ENCODE assay signal across 19 mouse cellular contexts in the genomic region with DNA sequence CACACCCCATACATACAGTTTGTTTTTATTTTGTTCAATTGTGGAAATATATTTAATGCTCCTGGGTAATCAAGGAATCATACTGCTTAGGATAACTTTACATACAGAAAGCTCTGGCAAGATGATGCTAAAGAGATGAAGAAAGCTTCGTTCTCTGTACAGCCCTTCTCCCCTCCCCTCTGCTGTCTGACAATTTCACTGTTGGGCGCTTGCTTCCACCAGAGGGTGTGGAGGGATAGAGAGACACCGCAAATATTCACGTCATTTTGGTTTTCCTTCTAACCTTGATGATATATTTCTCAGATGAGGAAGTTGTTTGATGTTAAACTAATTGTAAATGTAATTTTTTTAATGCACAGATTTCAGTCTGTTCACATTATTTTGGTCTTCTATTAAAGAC.
DNase-seq lines count a peak whose midpoint lies in the region; ATAC-seq and TF ChIP-seq lines count a peak whose summit lies in the region.
"Had no signal": no experiment of that assay in that cellular context is flagged by ENCODE, and none has a peak within 500 bp of the region (broad histone marks: within the 10 kb centered on the region; RNA-seq: fewer than 3 reads in every experiment).

No protein-coding gene starts in this region.

- no peaks in the 10 kb centered on the region for H3K9me3 ChIP-seq in forebrain, embryonic 12.5 days
- no peaks in the 10 kb centered on the region for H3K9me3 ChIP-seq in forebrain, embryonic 10.5 days
- H3K9me3 ChIP-seq in forebrain, embryonic 16.5 days (ENCODE audit: control insufficient read depth, low read length) = no peaks in the 10 kb centered on the region
- H3K9me3 ChIP-seq: embryonic facial prominence, embryonic 15.5 days; heart, embryonic 15.5 days; hindbrain, embryonic 15.5 days; limb, embryonic 13.5 days; liver, embryonic 15.5 days had no signal

- H3K36me3 ChIP-seq in forebrain, embryonic 12.5 days (replicated peaks) = peaks cover 10% of the 10 kb centered on the region
- H3K36me3 ChIP-seq in forebrain, embryonic 10.5 days (replicated peaks) = peaks cover 12% of the 10 kb centered on the region
- no peaks in the 10 kb centered on the region; the same call in 1 of the 2 replicates for H3K36me3 ChIP-seq in forebrain, embryonic 16.5 days (ENCODE audit: control insufficient read depth, insufficient read depth)

- intact Hi-C loops in left cerebral cortex, adult 2 months (cut with DNase I) = loop anchor here (10.0 kb wide), 2 partner anchors 189 to 359 kb away; no protein-coding TSS in a partner anchor

- H3K27me3 ChIP-seq in forebrain, embryonic 12.5 days = no peaks in the 10 kb centered on the region
- H3K27me3 ChIP-seq in forebrain, embryonic 10.5 days (ENCODE audit: poor library complexity, severe bottlenecking) = no peaks in the 10 kb centered on the region
- no peaks in the 10 kb centered on the region for H3K27me3 ChIP-seq in forebrain, embryonic 16.5 days (replicated peaks; ENCODE audit: control insufficient read depth, insufficient read depth, low read length)
- H3K27me3 ChIP-seq: embryonic facial prominence, embryonic 15.5 days; heart, embryonic 15.5 days; hindbrain, embryonic 15.5 days; limb, embryonic 13.5 days; liver, embryonic 15.5 days had no signal

- no peak overlapping the region for H3K27ac ChIP-seq in forebrain, embryonic 12.5 days
- no peak overlapping the region for H3K27ac ChIP-seq in forebrain, embryonic 10.5 days
- H3K27ac ChIP-seq in left cerebral cortex, adult 2 months = peak overlapping the region; percentile 96
- H3K27ac ChIP-seq in forebrain, embryonic 16.5 days (ENCODE audit: low read length) = no peak overlapping the region
- H3K27ac ChIP-seq: embryonic facial prominence, embryonic 15.5 days; heart, embryonic 15.5 days; hindbrain, embryonic 15.5 days; limb, embryonic 13.5 days; liver, embryonic 15.5 days had no signal

- H3K4me2 ChIP-seq in forebrain, embryonic 12.5 days = peak overlapping the region; percentile 24; the same call in 1 of the 2 replicates
- peak overlapping the region; percentile 34 for H3K4me2 ChIP-seq in forebrain, embryonic 16.5 days (ENCODE audit: low read length)
- H3K4me2 ChIP-seq: embryonic facial prominence, embryonic 15.5 days; heart, embryonic 15.5 days; limb, embryonic 13.5 days; liver, embryonic 15.5 days had no signal

- peaks cover 15% of the 10 kb centered on the region for H3K4me1 ChIP-seq in forebrain, embryonic 12.5 days
- peaks cover 34% of the 10 kb centered on the region for H3K4me1 ChIP-seq in forebrain, embryonic 10.5 days
- H3K4me1 ChIP-seq in forebrain, embryonic 16.5 days (replicated peaks; ENCODE audit: control insufficient read depth, insufficient read depth, low read length) = peaks cover 12% of the 10 kb centered on the region
- H3K4me1 ChIP-seq: embryonic facial prominence, embryonic 15.5 days; liver, embryonic 15.5 days had no signal

- ATAC-seq in forebrain, embryonic 12.5 days (ENCODE audit: low FRiP score) = 0 out of 2 replicates have a peak, but pooled peaks have one; percentile 41
- ATAC-seq in forebrain, embryonic 16.5 days = no peak

- TF ChIP-seq CTCF in left cerebral cortex, adult 2 months (IDR thresholded peaks at IDR 0.05) = peak; percentile 44

- H3K9ac ChIP-seq in forebrain, embryonic 12.5 days = no peak overlapping the region
- no peak overlapping the region for H3K9ac ChIP-seq in forebrain, embryonic 16.5 days (replicated peaks; ENCODE audit: low read depth, low read length)
- H3K9ac ChIP-seq: embryonic facial prominence, embryonic 15.5 days; heart, embryonic 15.5 days; hindbrain, embryonic 15.5 days; limb, embryonic 13.5 days; liver, embryonic 15.5 days had no signal

- no peak overlapping the region for H3K4me3 ChIP-seq in forebrain, embryonic 12.5 days (replicated peaks)
- H3K4me3 ChIP-seq in forebrain, embryonic 10.5 days = no peak overlapping the region
- H3K4me3 ChIP-seq in left cerebral cortex, adult 2 months = peak overlapping the region; percentile 68
- H3K4me3 ChIP-seq in forebrain, embryonic 16.5 days (replicated peaks; ENCODE audit: low read length) = 0 out of 2 replicates have a peak overlapping the region, but pooled peaks have one; percentile 9
- H3K4me3 ChIP-seq: embryonic facial prominence, embryonic 15.5 days; heart, embryonic 15.5 days; limb, embryonic 13.5 days; liver, embryonic 15.5 days had no signal

- 32% methylated on average over 4 of the region's 4 CpGs for WGBS in forebrain, embryonic 12.5 days
- 77% methylated on average over 4 of the region's 4 CpGs for WGBS in forebrain, embryonic 10.5 days
- 11% methylated on average over 4 of the region's 4 CpGs for WGBS in forebrain, embryonic 16.5 days

- no peak for DNase-seq in forebrain, embryonic 10.5 days (ENCODE audit: extremely low spot score, low spot score)
- DNase-seq in left cerebral cortex, adult 2 months (ENCODE audit: extremely low spot score in 1 of 2, low spot score in 2 of 2) = no peak
- DNase-seq in left cerebral cortex, adult 8-10 months (ENCODE audit: low spot score in 2 of 2) = no peak
- peak; percentile 76 for DNase-seq in brain, adult 2 months (ENCODE audit: low read depth, low spot score)
- no peak for DNase-seq in embryo, embryonic 10.5 days (ENCODE audit: low spot score)
- DNase-seq in right cerebral cortex, postnatal 10 days (ENCODE audit: low spot score in 2 of 2) = no peak
- DNase-seq: gastrocnemius, postnatal 36 days; kidney, adult 8-10 months; kidney, postnatal 4 days; lung, postnatal 10 days; right cerebral cortex, postnatal 4 days; thymus, adult 2 months had no signal

Comparison
In these comparisons a context has a peak if more than half of its experiments do, and no peak if none do; other contexts are left out.
1. H3K4me3 ChIP-seq: peak in left cerebral cortex, adult 2 months (single experiment) and forebrain, embryonic 16.5 days (single experiment); none in forebrain, embryonic 12.5 days (single experiment) and forebrain, embryonic 10.5 days (single experiment).